Mouse (Mus musculus) testis, postnatal 14 days (tissue): ENCODE results near the gene N4bp1.

Experiments
- DNase-seq: peaks from one replicate; pipeline ENCODE4 v3.0.0; 2021; ENCODE audit warnings: low spot score

The N4bp1 gene

DNA sequence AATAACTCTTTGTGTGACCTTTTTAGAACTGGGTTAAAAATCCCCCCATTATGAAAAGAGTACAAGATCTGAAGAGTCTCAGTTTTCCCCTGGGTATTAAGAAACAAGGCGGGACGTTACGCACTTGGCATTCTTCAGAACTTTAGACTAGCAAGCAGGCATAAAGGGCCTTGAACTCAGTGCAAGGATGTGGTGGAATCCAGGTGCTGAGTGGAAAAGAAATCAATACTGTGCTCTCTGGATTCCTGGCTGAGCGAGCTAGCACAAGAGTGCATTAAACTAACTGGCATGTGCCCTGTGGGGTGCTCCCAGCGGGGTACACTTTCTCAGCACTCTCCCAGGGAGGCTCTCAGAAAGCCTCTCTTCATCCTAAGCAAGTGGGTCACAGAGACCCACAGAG lies 122.3 kb downstream of the N4bp1 start:
- DNase-seq, result no peak

DNA sequence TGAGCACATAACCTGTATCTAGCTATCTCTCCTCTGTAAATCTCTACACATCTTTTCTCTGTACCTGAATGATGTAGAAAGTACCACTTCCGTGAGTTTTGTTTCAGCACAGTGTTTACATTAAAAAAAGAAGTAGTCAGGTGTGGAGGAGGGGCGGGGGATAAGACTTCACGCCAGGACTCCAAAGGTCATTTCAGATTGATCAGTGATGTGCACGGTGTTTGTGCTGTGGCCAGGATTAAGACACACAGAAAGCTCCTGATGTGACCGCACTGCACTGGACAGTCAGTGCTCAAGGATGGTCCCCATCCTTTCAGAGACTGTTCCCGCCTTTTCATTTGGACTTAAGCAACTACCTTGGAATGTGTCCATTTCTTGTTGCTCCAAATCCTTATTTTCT lies 124.3 kb downstream of the N4bp1 start:
- DNase-seq, result no peak

DNA sequence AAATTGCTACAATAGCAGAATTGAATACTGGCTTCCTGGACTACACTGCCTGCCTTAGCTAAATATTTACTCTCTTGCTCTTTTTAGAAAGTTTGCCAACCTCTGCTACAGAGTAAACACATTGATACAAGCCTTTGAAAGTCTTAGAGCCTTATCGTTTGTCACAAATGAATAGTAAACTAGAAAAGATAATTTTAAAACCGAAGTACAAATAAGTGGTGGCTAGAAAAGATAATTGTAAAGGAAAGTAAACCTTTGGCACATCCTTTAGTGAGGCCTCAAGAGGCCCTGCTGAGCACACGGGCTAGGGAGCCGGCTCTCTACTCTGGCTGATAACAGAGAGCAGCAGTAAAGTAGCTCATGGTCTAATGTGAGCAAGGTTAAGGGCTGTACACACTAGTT lies 126.0 kb downstream of the N4bp1 start:
- no peak for DNase-seq

DNA sequence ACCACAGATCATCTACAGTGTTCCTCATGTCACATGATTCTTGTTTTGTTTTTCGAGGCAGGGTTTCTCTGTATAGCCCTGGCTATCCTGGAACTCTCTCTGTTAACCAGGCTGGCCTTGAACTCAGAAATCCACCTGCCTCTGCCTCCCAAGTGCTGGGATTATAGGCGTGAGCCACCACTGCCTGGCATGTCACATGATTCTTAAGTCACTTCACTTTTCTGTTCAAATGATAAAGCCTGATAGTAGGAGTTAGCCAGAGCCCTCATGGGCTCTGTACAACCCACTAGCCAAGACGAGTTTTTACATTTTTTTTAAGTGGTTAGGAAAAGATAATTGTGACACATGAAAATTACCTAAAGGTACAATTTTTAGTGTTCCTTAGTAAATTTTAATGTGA lies 126.4 kb downstream of the N4bp1 start:
- DNase-seq, result no peak
